ENCODE assay signal across 10 mouse cellular contexts in the genomic region with DNA sequence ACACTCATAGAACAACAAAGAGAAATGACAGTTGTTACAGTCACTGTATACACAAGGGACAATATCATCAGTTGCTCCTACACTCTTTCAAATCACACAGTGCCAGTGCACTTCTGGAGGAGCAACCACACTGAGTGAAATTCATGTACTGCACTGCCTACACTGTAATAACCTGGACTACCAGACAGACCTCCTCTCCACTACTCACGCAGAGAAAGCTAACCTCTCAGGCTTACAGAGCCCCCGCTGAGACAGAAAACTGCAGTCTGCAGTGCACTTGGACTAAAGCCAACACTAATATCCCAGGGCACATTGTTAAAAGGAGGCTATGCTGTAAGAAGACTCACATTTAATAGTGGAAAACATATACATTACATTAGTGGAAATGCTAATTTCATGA.
DNase-seq lines count a peak whose midpoint lies in the region; ATAC-seq lines count a peak whose summit lies in the region.
"Had no signal": no experiment of that assay in that cellular context is flagged by ENCODE, and none has a peak within 500 bp of the region (broad histone marks: within the 10 kb centered on the region; RNA-seq: fewer than 3 reads in every experiment).

No protein-coding gene starts in this region.

- peak; percentile 61; the same call in 1 of the 2 replicates for ATAC-seq in forebrain, embryonic 13.5 days
- ATAC-seq in forebrain, embryonic 12.5 days (ENCODE audit: low FRiP score): no peak
- ATAC-seq in midbrain, embryonic 14.5 days (ENCODE audit: low FRiP score, low TSS enrichment): no peak
- no peak for ATAC-seq in midbrain, embryonic 16.5 days
- peak; percentile 14; the same call in 1 of the 2 replicates for ATAC-seq in hindbrain, embryonic 14.5 days (ENCODE audit: low FRiP score)

- no peaks in the 10 kb centered on the region for H3K9me3 ChIP-seq in forebrain, embryonic 13.5 days (replicated peaks)
- H3K9me3 ChIP-seq in forebrain, embryonic 12.5 days: no peaks in the 10 kb centered on the region
- no peaks in the 10 kb centered on the region for H3K9me3 ChIP-seq in midbrain, embryonic 14.5 days (ENCODE audit: control insufficient read depth, low read length)
- H3K9me3 ChIP-seq in midbrain, embryonic 16.5 days (replicated peaks; ENCODE audit: control insufficient read depth, low read length, poor library complexity, severe bottlenecking): peaks cover 4% of the 10 kb centered on the region; the same call in 1 of the 2 replicates
- H3K9me3 ChIP-seq in hindbrain, embryonic 14.5 days (ENCODE audit: control insufficient read depth, low read length): no peaks in the 10 kb centered on the region

- no peaks in the 10 kb centered on the region for H3K27me3 ChIP-seq in forebrain, embryonic 13.5 days
- H3K27me3 ChIP-seq in forebrain, embryonic 12.5 days: no peaks in the 10 kb centered on the region
- peaks cover 39% of the 10 kb centered on the region for H3K27me3 ChIP-seq in midbrain, embryonic 14.5 days (ENCODE audit: control insufficient read depth, insufficient read depth, low read length)
- peaks cover 14% of the 10 kb centered on the region for H3K27me3 ChIP-seq in midbrain, embryonic 16.5 days (ENCODE audit: control insufficient read depth, insufficient read depth, low read depth, low read length)
- peaks cover 4% of the 10 kb centered on the region; the same call in 1 of the 2 replicates for H3K27me3 ChIP-seq in hindbrain, embryonic 14.5 days (ENCODE audit: control insufficient read depth, insufficient read depth, low read length)

- no peaks in the 10 kb centered on the region for H3K36me3 ChIP-seq in forebrain, embryonic 13.5 days (ENCODE audit: poor library complexity, severe bottlenecking)
- H3K36me3 ChIP-seq in forebrain, embryonic 12.5 days (replicated peaks): no peaks in the 10 kb centered on the region
- no peaks in the 10 kb centered on the region for H3K36me3 ChIP-seq in midbrain, embryonic 14.5 days (ENCODE audit: control insufficient read depth, insufficient read depth, low read length)
- no peaks in the 10 kb centered on the region for H3K36me3 ChIP-seq in midbrain, embryonic 16.5 days (ENCODE audit: control insufficient read depth, insufficient read depth, low read length)
- H3K36me3 ChIP-seq in hindbrain, embryonic 14.5 days (replicated peaks; ENCODE audit: control insufficient read depth, insufficient read depth): no peaks in the 10 kb centered on the region

- peaks cover 9% of the 10 kb centered on the region for H3K4me1 ChIP-seq in forebrain, embryonic 13.5 days
- peaks cover 7% of the 10 kb centered on the region for H3K4me1 ChIP-seq in forebrain, embryonic 12.5 days
- H3K4me1 ChIP-seq in midbrain, embryonic 14.5 days (ENCODE audit: control insufficient read depth, insufficient read depth, low read length): peaks cover 3% of the 10 kb centered on the region; the same call in 1 of the 2 replicates
- no peaks in the 10 kb centered on the region for H3K4me1 ChIP-seq in midbrain, embryonic 16.5 days (ENCODE audit: control insufficient read depth, insufficient read depth, low read length)
- H3K4me1 ChIP-seq in hindbrain, embryonic 14.5 days (replicated peaks; ENCODE audit: control insufficient read depth, insufficient read depth, low read length): 0 out of 2 replicates have a peak, but pooled peaks cover 3% of the 10 kb centered on the region

- DNase-seq in midbrain, embryonic 14.5 days: peak; percentile 69
- DNase-seq in hindbrain, embryonic 14.5 days (ENCODE audit: low spot score): no peak
- DNase-seq in frontal cortex, postnatal 14 days (ENCODE audit: low spot score in 2 of 2): no peak
- no peak for DNase-seq in layer of hippocampus, adult 11-12 months (ENCODE audit: low spot score)
- DNase-seq: adrenal gland, postnatal 25 days; heart, adult 2 months; left cerebral cortex, postnatal 4 days had no signal

- no peak overlapping the region for H3K27ac ChIP-seq in forebrain, embryonic 13.5 days
- no peak overlapping the region for H3K27ac ChIP-seq in forebrain, embryonic 12.5 days
- no peak overlapping the region for H3K27ac ChIP-seq in midbrain, embryonic 14.5 days (replicated peaks; ENCODE audit: low read depth, low read length)
- no peak overlapping the region for H3K27ac ChIP-seq in midbrain, embryonic 16.5 days (ENCODE audit: low read length)
- no peak overlapping the region for H3K27ac ChIP-seq in hindbrain, embryonic 14.5 days
- H3K27ac ChIP-seq: heart, adult 2 months had no signal

- no peak overlapping the region for H3K4me3 ChIP-seq in forebrain, embryonic 13.5 days
- H3K4me3 ChIP-seq in forebrain, embryonic 12.5 days (replicated peaks): no peak overlapping the region
- H3K4me3 ChIP-seq in midbrain, embryonic 14.5 days (replicated peaks; ENCODE audit: low read depth, low read length): no peak overlapping the region
- no peak overlapping the region for H3K4me3 ChIP-seq in midbrain, embryonic 16.5 days (ENCODE audit: low read depth, low read length)
- H3K4me3 ChIP-seq in hindbrain, embryonic 14.5 days (replicated peaks; ENCODE audit: low read length): no peak overlapping the region
- H3K4me3 ChIP-seq: heart, adult 2 months had no signal

- 6% methylated on average over 2 of the region's 2 CpGs for WGBS in forebrain, embryonic 13.5 days
- 28% methylated on average over 2 of the region's 2 CpGs for WGBS in forebrain, embryonic 12.5 days
- WGBS in midbrain, embryonic 14.5 days: 19% methylated on average over 2 of the region's 2 CpGs
- WGBS in midbrain, embryonic 16.5 days: 20% methylated on average over 2 of the region's 2 CpGs
- WGBS in hindbrain, embryonic 14.5 days: 23% methylated on average over 2 of the region's 2 CpGs

- no peak overlapping the region for H3K4me2 ChIP-seq in forebrain, embryonic 13.5 days
- H3K4me2 ChIP-seq in forebrain, embryonic 12.5 days: no peak overlapping the region
- no peak overlapping the region for H3K4me2 ChIP-seq in midbrain, embryonic 14.5 days (ENCODE audit: low read length)
- no peak overlapping the region for H3K4me2 ChIP-seq in midbrain, embryonic 16.5 days (ENCODE audit: low read length)
- no peak overlapping the region for H3K4me2 ChIP-seq in hindbrain, embryonic 14.5 days (replicated peaks)

- H3K9ac ChIP-seq in forebrain, embryonic 13.5 days: no peak overlapping the region; the same call in 1 of the 2 replicates
- H3K9ac ChIP-seq in forebrain, embryonic 12.5 days: no peak overlapping the region
- no peak overlapping the region for H3K9ac ChIP-seq in midbrain, embryonic 14.5 days (replicated peaks; ENCODE audit: low read length)
- no peak overlapping the region for H3K9ac ChIP-seq in midbrain, embryonic 16.5 days (ENCODE audit: low read depth, low read length)
- no peak overlapping the region for H3K9ac ChIP-seq in hindbrain, embryonic 14.5 days

Comparison
In these comparisons a context has a peak if more than half of its experiments do, and no peak if none do; other contexts are left out.
1. ATAC-seq: peak in forebrain, embryonic 13.5 days (single experiment) and hindbrain, embryonic 14.5 days (single experiment); none in forebrain, embryonic 12.5 days (single experiment), midbrain, embryonic 14.5 days (single experiment) and midbrain, embryonic 16.5 days (single experiment).